Mouse (Mus musculus) liver, postnatal 0 days (tissue): ENCODE measurements around the gene Col6a5. TPM values are rescaled to one million over a fixed set of nuclear protein-coding genes. Genes with fewer than 3 reads are reported as not detected.
A peak's percentile ranks its signal among the peaks of the same experiment; 100 is the strongest.

Source experiments
- ATAC-seq: fragments of 200-750 bp; cut with Nextera tagmentation; 2 replicates; pipeline ENCODE4 v1.8.0; 2017; ENCODE audit warnings: mild to moderate bottlenecking, moderate library complexity
- DNase-seq: peaks from one replicate; pipeline ENCODE4 v3.0.0-alpha.2; 2016
- H3K27ac ChIP-seq: fragments of 300-500 bp; sonication (generic); 2 replicates; pipeline ENCODE4 v1.5.1; 2014; ENCODE audit warnings: antibody characterized with exemption, moderate library complexity, mild to moderate bottlenecking, low read depth
- H3K27me3 ChIP-seq: fragments of 300-500 bp; sonication (generic); 2 replicates; pipeline ENCODE4 v1.6.1; 2014; ENCODE audit warnings: low read length, control low read depth, mixed read lengths; ENCODE audit not compliant: insufficient read depth
- H3K36me3 ChIP-seq: fragments of 300-500 bp; sonication (generic); replicated peaks from 2 replicates; pipeline ENCODE4 v1.6.1; 2014; ENCODE audit warnings: mild to moderate bottlenecking, control low read depth, low read length, moderate library complexity, mixed read lengths; ENCODE audit not compliant: insufficient read depth
- H3K4me1 ChIP-seq: fragments of 300-500 bp; sonication (generic); 2 replicates; pipeline ENCODE4 v1.6.1; 2014; ENCODE audit warnings: antibody characterized with exemption, mild to moderate bottlenecking, control low read depth; ENCODE audit not compliant: insufficient read depth
- H3K4me2 ChIP-seq: fragments of 300-500 bp; sonication (generic); 2 replicates; pipeline ENCODE4 v1.6.1; 2014; ENCODE audit warnings: low read depth, mild to moderate bottlenecking, low read length, moderate library complexity, mixed read lengths
- H3K4me3 ChIP-seq: fragments of 300-500 bp; sonication (generic); 2 replicates; pipeline ENCODE4 v1.5.1; 2014; ENCODE audit warnings: low read depth, low read length
- H3K9ac ChIP-seq: fragments of 300-500 bp; sonication (generic); replicated peaks from 2 replicates; pipeline ENCODE4 v1.6.1; 2014; ENCODE audit warnings: mild to moderate bottlenecking, moderate library complexity
- H3K9me3 ChIP-seq: fragments of 300-500 bp; sonication (generic); 2 replicates; pipeline ENCODE4 v1.6.1; 2016; ENCODE audit warnings: mild to moderate bottlenecking, control low read depth, low read length, mixed read lengths
- CTCF ChIP-seq: sonication (generic); IDR thresholded peaks from 2 replicates; pipeline ENCODE4 v1.5.1; 2016; ENCODE audit warnings: antibody characterized with exemption, low read depth
- EP300 ChIP-seq: IDR thresholded peaks from 2 replicates; pipeline ENCODE4 v1.6.1; 2016; ENCODE audit warnings: antibody characterized with exemption, low read depth, mild to moderate bottlenecking
- WGBS: fragments of 180-500 bp; shearing (Covaris S2); extraction: QIAGEN DNeasy Blood & Tissue Kit; methylation state at CpG from one replicate; pipeline ENCODE4 v1.1.7; 2014; ENCODE audit not compliant: insufficient replicate concordance; 5-methylcytosine and 5-hydroxymethylcytosine counted together
- polyA plus RNA-seq: library from polyadenylated mRNA; unstranded; fragments of >200 nt; fragmentation: Nextera tagmentation; extraction: Ambion mirVana; gene quantifications from 2 replicates; pipeline ENCODE4 v1.2.1, GENCODE M21; 2015

Gene Col6a5
- polyA plus RNA-seq, 1 experiment from 2014 or later = not detected

DNA sequence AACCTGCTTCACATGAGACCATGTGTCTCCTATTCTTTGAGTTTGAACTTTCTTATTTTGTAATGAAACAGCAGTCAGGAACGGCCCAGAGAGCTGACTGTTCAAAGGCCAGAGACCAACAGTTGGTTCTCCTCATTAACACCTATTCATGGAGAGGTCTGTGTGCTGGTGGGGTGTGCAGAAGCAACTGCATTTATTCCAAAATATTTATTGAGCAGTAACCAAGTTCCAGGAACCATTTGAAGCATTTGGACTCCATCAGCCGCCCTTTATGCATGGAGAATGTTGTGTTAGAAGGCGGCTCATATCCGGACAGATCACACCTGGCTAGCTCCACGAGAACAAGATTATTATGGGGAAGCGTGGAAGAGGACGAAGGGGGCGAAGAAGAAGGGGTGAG is 18.0 kb upstream of the Col6a5 start:
- Histone ChIP-seq H3K9me3 (no peaks in the 10 kb centered on the region), H3K4me2 (no peak overlapping the region), H3K4me1 (0 out of 2 replicates have a peak, but pooled peaks cover under 1% of the 10 kb centered on the region), H3K27me3 (no peaks in the 10 kb centered on the region), H3K36me3 (no peaks in the 10 kb centered on the region), H3K9ac (no peak overlapping the region), H3K4me3 (no peak overlapping the region), H3K27ac (no peak overlapping the region)
- 83% methylated on average over 8 of the region's 8 CpGs for WGBS
- no peak for TF ChIP-seq EP300
- TF ChIP-seq CTCF = no peak
- ATAC-seq (no peak), DNase-seq (no peak)

DNA sequence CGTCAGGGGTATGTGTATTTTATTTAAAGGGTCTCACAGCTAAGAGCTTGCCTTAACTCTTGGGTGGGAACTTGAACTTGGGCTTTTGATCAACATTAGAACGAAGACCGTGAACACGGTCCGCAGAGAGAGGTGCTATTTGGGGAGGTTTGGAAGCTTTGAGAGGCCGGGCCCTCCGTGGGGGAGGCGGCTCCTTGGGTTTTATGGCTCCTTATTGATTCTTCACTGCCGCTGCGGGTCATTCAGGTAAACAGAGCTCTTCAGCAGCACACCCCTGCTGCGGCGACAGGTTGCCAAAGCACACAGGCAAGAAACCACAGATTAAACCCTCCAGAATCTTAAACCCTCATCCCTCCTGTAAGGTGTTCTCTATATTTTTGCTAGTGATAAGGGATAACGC is 16.4 kb upstream of the Col6a5 start:
- WGBS = 22% methylated on average over 13 of the region's 13 CpGs
- H3K4me2 ChIP-seq = peak overlapping the region; percentile 43
- H3K9me3 ChIP-seq = no peaks in the 10 kb centered on the region
- H3K36me3 ChIP-seq = no peaks in the 10 kb centered on the region
- ATAC-seq = no peak
- H3K4me3 ChIP-seq = no peak overlapping the region
- H3K27ac ChIP-seq = no peak overlapping the region
- H3K9ac ChIP-seq = no peak overlapping the region
- no peaks in the 10 kb centered on the region for H3K27me3 ChIP-seq
- H3K4me1 ChIP-seq = 0 out of 2 replicates have a peak, but pooled peaks cover 3% of the 10 kb centered on the region
- TF ChIP-seq CTCF (no peak), EP300 (no peak)
- DNase-seq = no peak

DNA sequence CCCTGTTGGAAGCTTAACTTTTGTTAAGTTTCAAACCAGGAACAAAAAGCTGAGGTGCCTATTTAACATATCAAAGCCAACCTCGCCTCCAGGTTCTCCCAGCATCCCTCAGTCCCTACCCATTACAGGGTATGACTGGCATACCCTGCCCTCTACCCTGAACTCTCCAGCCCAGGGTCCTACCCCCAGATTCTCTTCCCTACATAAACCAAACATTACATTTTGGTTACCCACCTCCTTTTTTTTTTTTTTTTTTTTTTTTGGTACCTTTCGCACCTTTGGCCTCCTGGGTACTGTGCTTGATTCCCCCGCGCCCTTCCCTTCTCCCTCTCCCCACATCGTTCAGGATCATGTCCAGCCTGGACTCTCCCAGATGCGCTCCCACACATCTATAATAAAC is 15.9 kb upstream of the Col6a5 start:
- no peak overlapping the region for H3K4me2 ChIP-seq
- no peaks in the 10 kb centered on the region for H3K27me3 ChIP-seq
- no peak for TF ChIP-seq CTCF
- TF ChIP-seq EP300 = no peak
- H3K9ac ChIP-seq = no peak overlapping the region
- H3K27ac ChIP-seq = no peak overlapping the region
- H3K9me3 ChIP-seq = no peaks in the 10 kb centered on the region
- 59% methylated on average over 6 of the region's 6 CpGs for WGBS
- H3K36me3 ChIP-seq = no peaks in the 10 kb centered on the region
- 0 out of 2 replicates have a peak, but pooled peaks cover 3% of the 10 kb centered on the region for H3K4me1 ChIP-seq
- ATAC-seq (no peak), DNase-seq (no peak)
- no peak overlapping the region for H3K4me3 ChIP-seq

DNA sequence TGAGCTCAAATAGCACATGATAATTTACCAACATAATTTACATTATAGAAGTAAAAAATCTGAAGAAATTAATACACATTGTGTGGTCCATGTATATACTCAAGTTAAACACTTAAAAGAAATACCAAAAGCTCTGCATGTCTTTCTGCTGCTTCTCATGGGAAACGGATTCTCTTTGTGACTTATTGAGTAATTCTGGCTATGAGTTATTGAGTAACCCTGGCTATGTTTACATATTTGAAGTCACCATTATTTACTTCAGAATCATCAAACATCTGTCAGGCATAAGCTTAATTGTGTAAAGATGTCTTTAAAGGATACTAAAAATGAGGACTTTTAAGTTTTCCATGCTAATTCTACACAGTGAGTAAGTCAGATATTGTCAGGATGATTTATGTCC is 13.3 kb upstream of the Col6a5 start:
- TF ChIP-seq CTCF = no peak
- TF ChIP-seq EP300 = no peak
- no peak for ATAC-seq
- WGBS = 38% methylated on average over 1 of the region's 1 CpGs
- Histone ChIP-seq H3K9ac (no peak overlapping the region), H3K27ac (no peak overlapping the region), H3K36me3 (no peaks in the 10 kb centered on the region), H3K4me3 (no peak overlapping the region), H3K27me3 (no peaks in the 10 kb centered on the region), H3K4me1 (0 out of 2 replicates have a peak, but pooled peaks cover 3% of the 10 kb centered on the region), H3K9me3 (no peaks in the 10 kb centered on the region), H3K4me2 (no peak overlapping the region)
- no peak for DNase-seq

DNA sequence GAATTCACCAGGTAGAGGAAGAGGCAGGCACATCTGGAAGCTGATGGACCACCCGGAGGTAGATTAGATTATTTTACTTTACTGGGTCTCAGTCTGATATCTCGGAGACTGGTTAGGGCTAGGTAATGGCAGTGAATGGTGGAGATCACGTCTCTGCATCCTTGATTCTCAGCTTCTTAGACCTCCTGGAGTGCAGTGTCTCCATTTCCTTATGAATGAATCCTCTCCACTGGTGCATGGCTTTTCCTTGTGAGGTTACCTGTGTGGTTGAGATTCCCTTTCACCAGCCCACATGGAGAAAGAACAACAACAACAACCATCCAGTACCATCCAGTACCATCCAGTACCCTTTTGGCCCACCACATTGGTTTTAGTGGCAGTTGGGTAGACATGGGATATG is 11.6 kb upstream of the Col6a5 start:
- no peak overlapping the region for H3K4me3 ChIP-seq
- no peak overlapping the region for H3K27ac ChIP-seq
- H3K9ac ChIP-seq = no peak overlapping the region
- no peaks in the 10 kb centered on the region for H3K36me3 ChIP-seq
- 83% methylated on average over 3 of the region's 3 CpGs for WGBS
- DNase-seq (no peak), ATAC-seq (no peak)
- 0 out of 2 replicates have a peak, but pooled peaks cover 3% of the 10 kb centered on the region for H3K4me1 ChIP-seq
- no peak overlapping the region for H3K4me2 ChIP-seq
- TF ChIP-seq EP300 = no peak
- no peak for TF ChIP-seq CTCF
- H3K27me3 ChIP-seq = no peaks in the 10 kb centered on the region
- H3K9me3 ChIP-seq = no peaks in the 10 kb centered on the region

DNA sequence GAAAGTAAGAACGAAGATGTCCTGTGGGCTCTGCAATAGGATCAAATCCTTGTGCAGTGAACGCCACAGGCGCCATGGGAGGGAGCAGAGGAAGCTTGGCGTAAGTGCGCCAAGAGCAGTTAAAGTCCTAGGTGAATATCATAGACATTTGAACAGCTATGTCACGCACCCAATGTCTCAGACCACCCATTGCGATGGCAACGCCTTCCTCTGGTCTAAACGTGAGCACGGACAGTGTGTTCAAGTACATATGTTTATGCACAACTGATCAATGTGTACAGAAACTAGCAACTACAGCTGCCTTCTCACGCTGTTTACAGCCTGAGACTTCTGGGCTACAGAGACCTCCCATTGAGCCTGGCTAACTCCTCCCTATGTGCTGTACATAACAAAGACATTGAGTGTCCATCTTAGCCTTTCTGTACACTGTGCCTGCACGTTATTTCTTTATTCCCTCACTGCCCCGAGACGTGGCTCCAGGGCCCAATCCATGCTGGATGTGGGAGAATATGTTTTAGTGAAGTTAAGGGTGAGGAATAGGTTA is 11.0 kb upstream of the Col6a5 start:
- Histone ChIP-seq H3K9me3 (no peaks in the 10 kb centered on the region), H3K4me3 (no peak overlapping the region), H3K27ac (no peak overlapping the region), H3K4me2 (no peak overlapping the region), H3K27me3 (no peaks in the 10 kb centered on the region), H3K36me3 (no peaks in the 10 kb centered on the region), H3K9ac (no peak overlapping the region), H3K4me1 (0 out of 2 replicates have a peak, but pooled peaks cover 3% of the 10 kb centered on the region)
- TF ChIP-seq EP300 = no peak
- TF ChIP-seq CTCF = no peak
- 83% methylated on average over 14 of the region's 14 CpGs for WGBS
- no peak for DNase-seq
- ATAC-seq = no peak
